Mouse (Mus musculus): ENCODE measurements around the gene Zbtb7b.

Gene Zbtb7b

DNA sequence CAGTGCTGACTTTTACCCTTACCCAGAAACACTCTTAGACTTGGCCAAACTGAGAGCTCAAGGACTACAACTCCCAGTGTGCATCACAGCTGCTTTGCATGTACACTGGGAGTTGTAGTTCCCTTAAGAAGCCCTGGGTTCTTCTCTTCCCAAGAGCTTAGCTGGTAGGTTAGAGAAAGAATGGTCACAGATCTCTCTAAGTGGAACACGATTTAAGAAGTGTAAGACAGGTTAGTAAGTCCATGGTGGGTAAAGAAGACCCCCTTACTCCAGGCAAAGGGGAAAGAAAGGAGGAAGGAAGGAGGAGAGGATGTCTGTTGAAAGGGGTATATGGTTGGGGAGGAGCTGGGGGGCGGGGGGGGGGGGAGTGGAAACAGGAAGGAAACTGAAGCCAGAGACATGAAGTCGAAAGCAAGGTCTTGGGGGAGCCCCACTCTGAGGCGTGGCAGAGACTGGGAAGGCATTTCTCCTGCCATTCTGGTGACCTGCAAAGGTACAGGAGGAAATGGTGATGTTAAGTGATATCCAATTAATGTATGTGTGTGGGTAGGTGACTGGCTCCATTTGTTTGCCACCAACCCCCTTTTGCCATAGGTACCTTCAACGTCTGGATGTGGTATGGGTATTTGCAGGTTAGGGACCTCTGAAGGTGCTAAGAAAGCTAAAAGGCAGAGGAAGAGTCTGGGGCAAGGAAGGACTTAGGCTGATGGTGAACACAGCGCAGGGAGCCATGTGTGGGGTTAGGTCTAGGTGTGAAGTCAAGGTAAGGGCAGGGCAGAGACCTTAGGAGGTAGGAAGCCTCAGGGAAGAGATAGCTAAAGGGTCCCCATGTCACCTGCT is 5.5 kb downstream of the Zbtb7b start:
- no peak for DNase-seq (ENCODE audit: low spot score)

DNA sequence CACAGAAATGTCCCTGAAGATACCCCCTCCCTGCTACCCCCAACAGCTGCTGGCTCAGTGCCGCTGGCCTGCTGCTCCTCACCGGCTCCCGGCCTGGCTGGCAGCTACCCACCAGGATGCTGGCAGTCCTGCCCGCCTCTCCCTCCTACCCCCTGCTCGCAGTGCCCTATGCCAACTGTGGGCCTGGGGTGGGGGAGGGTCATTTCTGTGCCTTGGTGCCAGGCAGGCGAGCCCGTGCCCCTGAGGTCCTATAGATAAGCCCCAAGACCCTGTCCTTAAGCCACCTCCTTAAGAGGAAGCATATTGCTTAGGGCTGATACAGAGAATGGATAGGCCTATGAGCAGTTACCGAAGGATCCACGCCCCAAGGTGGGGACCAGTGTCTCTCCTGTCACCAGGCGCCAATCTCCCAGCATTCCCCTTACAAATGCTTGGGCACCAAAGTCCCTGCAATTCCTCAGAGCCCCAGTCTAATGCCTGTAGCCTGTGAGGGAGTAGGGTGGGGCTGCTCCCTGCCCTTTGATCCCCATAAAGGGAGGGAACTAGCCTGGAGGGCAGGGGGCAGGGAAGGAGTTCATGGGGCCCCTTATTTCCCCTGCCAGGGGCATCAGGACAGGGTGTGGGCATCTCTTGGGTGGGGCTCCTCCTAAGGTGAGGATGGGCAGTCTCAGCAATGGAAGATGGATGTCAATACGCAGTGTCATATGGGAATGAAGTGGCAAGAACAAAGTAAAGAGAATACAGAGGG is 6.3 kb downstream of the Zbtb7b start:
- DNase-seq (ENCODE audit: low spot score) = no peak

DNA sequence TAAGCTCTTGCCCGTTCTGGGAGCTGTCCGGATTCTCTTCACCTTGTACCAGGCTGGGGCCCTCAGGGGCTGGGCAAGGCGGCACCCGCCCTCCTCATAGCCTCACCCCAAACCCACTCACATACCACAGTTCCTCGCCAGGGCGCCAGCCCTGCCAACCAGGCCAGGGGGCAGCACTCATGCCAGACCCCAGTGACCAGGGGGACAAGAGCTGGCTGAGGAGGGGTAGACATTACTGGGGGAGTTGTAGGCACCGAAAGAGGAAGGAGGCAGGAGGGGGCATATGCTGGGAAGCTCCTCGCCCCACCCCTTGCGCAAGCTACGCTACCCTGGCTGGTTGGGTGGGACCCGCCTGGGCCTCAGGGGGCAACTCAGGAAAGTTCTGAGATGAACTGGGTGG is 6.9 kb downstream of the Zbtb7b start:
- DNase-seq (ENCODE audit: low spot score) = no peak

DNA sequence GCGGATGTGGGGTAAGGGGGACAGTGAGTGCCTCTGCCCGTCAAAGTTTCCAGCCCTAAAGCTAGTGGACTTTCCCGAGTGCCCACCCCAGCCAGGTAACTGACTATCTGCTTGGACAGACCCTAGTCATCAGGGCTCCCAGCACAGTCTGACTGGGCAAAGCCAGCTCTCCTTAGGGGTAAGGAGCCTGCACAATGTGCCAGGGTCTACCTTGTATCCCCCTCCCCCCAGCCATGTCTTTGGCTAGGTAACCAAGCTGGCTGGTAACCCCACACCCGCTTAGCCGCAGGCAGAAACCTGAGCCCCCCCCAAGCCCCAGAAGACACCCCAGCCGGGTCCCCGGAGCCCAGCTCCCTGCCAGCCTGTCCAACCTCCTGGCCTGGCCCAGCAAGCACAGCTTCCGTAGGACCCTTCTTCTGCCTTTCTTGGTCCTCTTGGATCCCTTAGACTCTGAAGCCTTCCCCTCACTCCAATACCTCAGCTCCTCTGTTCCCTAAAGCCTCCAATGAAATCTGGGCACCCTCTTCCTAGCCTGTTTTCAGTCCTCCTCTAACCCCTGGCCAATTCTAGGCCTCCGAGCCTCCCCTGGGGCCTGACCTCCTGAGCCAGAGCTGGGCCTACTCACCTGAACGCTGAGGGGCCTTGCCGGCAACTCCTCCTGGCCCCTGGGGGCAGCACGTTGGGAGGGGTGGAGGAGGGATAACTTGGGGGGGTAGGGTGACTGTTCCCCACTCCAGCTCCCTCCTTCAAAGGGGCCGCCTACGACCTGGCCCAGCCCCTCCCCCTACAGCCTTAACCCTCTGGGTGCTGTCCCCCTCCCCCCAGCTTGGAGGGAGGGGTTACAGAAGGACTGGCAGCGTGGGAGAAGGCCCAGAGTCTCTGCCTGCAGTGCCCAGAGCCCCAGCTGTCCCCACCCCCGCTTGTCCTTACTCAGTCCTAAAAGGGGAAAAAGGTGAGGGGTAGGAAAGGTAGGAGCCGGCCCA is 7.8 kb downstream of the Zbtb7b start:
- no peak for DNase-seq (ENCODE audit: low spot score)

DNA sequence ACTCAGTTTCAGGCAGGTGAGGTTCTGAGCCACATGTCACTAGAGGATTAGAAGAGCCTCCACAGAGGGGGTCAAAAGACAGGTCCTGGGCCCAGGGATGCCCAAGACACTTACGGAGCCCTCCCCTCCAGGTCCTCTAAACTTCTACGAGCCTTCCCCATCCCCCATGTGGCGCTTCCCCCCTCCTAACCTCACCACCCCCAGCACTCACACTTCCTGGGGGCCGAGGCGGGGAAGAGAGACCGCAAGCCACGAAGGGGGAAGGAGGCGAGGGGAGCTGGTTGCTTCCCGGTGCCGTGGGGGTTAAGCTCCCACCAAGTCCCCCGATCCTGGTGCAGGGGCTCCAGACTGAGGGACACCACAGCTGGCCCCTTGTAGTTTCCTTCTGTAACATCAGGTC is 9.1 kb downstream of the Zbtb7b start:
- DNase-seq (ENCODE audit: low spot score) = no peak

DNA sequence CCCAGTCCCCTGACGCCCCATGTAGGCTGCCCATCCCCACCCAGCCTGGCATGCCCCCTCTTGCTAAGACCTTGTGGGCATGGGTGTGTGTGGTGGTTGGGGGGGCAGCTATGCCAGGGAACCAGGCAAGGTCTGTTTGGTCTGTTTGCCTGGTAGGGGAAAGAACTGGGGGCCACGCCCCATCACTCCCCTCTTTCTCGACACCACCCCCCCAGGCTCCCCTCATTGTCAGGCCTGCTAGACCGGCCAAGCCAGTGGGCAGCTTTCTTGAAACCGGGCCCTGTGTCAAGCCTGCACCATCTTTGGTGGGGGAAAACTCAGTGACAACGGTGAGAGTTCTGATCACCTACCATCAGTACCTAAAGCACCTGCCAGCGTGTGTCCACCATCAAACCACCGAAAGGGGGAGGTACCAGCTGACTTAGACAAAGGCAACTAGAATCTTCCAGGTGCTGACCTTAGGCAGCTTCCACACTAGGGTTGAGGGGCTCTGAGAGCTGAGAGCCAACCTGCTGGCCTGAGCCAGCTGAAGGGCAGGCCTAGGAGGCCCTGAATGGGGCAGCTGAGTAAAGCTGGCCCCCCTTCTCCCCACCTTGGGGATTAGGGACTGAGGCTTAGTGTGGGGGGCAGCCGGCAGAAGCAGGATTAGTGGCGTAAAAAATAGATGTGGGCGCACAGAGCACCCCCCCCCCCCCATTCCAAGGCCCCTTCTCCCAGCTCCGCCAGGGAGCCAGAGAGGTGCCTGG is 10.1 kb downstream of the Zbtb7b start:
- no peak for DNase-seq (ENCODE audit: low spot score)

DNA sequence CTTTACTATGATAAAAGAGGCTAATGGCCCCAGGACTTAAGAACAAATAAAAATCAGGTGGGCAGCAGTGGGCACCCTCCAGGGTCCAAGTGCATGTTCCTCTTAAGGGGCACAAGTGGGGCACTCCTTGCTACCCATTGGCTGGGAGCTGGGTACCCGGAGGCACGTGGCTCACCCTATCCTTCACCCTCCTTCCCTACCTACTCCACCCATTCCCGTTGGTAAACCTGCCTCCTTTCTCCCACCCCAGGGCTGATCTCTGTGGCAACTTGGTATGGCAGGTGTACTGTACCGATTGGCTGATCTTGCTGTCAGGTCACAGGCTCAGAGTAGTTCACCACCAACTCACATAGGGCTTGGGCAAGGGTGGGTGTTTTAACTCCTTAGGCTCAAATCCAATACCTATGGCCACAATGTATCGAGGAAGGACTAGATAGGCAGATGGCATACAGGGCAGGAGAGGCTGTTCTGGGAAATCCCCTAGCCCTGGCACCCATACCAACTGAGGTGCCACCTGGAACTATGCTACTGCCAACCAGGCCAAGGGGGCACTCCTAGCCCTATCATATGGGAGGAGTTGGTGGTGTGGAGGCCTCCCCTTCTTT is 10.8 kb downstream of the Zbtb7b start:
- DNase-seq (ENCODE audit: low spot score) = no peak

DNA sequence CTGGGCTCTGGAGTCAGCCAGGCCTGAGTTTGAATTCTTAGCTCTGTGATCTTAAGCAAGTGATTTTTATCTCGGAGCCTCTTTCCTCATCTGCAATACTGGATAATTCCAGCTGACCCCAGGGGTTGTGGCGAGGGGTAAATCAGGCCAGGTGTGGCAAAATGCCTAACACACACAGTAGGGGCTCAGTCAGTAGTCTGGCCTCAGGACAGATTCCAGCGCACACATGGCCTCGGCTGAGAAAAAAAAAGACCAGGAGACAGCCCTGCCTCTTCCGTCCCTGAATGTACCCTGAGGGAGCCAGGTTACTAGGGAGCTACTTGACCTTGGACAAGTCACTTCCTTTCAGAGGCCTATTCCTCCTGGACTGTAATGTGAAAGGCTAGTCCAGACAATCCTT is 11.6 kb downstream of the Zbtb7b start:
- DNase-seq (ENCODE audit: low spot score) = no peak

DNA sequence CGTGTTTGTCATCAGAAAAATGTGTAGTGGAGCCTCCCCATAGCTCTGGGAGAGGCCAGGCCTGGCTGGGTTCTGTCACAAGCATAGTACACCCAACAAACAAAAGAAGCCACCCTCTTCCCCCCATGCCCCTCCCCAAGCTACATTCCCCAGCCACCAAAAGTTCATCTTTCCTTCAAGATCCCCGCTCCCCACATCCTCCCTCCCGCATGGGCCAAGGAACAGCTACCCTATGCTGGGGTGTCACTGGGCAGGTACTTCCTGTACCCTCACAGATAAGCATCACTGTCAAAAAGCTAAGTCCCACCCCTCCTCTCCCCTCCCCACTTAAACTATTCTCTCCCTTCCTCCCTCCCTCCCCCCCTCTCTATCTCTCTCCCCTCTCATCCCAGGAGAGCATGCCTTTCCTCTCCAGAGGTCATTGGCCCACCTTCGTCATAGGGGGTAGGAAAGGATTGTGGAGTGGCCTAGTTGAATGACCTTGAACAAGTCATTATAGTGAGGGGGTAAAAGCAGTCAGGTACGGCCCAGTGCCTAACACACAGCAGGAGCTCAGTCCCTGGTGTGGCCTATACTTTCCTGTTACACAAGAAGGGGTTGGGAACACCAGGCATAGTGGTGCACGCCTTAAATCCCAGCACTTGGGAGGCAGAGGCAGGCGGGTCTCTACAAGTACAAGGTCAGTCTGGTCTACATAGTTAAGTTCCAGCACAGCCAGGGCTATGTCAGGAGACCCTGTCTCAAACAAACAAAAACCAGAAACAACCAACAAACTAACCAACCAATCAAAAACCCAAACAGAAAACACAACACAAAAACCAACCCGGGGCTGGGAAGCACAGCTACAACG is 12.3 kb downstream of the Zbtb7b start:
- DNase-seq (ENCODE audit: low spot score) = no peak

DNA sequence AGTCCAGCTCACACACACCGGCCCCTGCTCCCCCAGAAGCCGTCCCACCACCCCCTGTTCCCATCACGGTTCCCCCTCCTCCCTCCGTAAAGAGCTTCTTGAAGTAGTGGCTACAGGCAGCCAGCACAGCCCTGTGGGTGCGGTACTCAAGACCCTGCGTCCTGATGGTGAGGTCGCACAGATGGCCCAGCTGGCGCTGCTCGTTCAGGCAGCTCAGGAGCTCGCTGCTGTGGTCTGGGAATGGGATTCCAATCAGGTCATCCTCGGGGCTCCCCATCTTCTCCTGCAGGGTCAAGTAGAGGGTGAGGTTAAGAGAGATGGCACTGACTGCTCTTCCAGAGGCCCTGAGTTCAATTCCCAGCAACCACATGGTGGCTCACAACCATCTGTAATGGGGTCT is 13.3 kb downstream of the Zbtb7b start:
- no peak for DNase-seq (ENCODE audit: low spot score)

DNA sequence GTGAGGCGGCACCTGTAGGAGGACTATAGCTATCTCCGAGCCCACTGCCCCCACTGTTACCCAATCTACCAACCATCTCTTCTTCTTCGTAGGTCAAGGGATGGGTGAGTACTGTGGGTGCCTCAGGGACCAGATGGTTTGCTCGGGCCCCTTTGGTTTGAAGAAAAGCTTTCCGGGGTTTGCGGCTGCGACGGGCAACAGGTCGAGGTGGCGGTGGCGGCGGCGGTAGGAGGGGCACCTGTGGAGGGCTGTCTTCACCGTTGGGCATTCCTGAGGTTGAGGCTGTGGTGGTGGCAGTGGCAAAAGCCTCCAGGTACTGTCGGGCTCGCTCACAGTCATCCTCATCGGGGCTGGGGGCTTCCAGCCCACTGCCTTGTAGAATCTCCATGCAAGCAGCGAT is 13.9 kb downstream of the Zbtb7b start:
- DNase-seq (ENCODE audit: low spot score) = no peak

DNA sequence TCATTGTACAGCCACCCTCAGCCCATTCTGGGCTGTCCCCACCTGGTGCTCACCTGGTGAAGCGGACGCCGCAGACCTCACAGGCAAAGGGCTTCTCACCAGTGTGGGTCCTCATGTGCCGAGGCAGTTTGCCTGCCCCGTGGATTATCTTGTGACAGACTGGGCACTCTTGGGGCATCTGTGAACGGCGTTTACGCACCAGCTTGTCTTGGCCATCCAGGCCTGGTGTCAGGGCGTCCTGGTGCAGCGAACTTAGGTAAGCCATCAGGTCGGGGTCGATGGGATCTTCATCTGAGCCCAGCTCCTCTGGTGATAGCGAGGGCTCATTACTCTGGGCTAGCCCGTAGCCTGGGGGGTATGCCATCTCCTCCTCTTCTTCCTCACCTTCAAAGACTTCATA is 14.3 kb downstream of the Zbtb7b start:
- no peak for DNase-seq (ENCODE audit: low spot score)

DNA sequence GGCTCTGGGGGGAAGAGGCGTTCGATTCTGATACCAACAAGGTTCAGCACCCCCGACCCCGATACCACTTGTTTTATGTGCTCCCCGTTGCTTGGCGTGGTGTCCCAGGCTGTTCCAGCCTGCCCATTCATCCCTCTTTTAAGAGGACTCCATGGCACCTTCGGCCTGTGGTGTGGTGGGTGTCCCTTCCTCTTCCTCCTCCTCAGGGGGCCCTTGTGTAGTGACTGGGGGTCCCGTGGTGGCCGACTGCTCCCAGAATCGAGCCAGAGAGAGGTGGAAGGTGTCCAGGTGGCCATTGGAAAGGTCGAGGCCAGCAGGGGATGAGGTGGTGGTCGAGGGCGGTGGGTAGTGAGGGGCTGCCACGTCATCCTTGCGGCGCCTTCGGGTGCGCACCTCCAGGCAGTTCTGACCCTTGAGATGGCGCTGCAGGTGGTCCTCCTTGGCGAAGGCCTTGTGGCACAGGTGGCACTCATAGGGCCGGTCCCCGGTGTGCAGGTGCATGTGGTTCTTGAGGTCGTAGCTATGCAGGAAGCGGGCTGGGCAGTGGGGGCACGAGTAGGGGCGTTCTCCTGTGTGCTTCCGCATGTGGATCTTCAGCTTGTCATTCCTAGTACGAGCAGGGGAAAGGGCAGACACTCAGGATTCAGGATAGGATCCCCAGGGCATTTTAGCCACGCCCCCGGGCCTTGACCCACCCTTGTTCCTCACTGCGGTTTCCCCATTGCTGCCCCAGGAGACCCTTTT is 15.0 kb downstream of the Zbtb7b start:
- no peak for DNase-seq (ENCODE audit: low spot score)

DNA sequence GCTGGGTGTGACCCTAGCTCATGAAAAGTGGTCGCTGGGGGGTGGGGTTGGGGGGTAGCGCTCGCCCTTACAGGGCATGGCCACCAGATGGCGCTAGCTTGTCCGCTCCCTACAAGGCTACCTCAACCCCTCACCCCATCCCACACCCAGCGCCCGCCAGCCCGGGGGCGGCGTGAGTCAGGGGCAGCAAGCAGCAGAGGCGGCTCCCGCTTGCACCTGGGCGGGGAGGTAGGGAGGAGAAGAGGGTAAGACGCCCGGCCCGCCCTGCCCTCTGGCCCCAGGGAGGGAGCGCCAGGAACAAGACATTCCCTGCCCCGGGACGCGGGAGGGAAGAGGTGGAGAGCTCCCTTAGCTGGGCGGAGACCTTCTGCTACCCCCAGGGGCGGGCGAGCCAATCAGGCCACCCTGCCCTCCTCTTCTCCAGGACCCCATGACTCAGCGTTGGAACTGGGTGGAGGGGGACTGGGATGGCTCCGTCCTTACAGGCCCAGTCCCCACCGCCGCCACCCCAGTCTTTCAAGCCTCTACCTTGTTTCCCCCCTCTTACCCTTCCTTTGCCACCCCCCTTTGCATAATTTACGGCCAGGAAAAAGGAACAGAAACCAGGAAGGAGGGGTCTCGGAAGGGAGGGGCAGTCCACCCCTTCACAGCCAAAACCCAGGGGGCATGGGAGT is 16.0 kb downstream of the Zbtb7b start:
- peak; percentile 39 for DNase-seq (ENCODE audit: low spot score)

DNA sequence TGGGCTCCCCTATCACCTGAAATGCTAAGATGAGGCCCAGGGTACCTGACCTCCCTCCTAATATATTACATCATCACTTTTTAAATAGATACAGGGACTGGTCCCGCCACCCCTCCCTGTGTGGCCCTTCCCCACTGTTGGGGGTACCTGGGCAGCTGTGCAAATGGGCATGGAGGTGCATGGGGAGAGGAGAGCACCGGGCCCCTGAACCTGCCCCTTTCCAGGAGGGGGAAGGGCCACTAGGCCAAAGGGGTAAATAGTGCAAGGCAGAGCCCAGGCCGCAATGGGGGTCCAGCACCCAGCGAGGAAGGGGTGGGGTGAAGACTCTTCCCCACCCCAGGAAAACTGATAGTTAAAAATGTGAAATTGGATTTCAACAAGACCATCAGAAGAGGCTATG is 16.7 kb downstream of the Zbtb7b start:
- no peak for DNase-seq (ENCODE audit: low spot score)

DNA sequence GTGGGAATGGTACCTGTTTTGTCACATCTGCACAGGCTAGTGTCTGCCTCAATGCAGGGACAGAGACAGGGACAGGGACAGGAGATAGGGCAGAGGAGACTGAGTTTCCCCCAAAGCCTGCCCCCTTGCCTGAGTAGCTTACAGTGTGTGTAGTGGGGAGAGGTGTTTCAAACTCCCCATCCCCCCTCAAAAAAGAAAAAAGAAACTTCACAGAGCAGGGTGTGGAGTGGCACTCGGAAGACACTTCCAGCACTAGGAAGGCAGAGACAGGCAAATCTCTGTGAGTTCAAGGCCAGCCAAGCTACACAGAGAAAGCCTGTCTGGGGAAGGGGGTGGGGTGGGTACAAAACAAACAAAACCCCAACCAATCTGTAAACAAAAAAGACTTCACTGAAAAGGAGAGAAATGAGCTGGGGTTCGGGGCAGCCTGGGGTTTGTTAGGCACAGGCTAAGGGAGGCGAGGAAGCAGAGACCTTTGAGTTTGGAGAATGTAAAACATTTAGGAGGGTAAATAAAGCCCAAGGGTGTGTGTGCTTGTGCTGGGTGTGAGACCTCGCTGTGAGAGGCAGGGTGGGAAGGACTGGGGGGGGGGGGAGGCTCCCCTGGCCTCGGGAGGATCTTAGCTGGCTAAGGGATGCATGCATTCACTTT is 20.9 kb downstream of the Zbtb7b start:
- no peak for DNase-seq (ENCODE audit: low spot score)

DNA sequence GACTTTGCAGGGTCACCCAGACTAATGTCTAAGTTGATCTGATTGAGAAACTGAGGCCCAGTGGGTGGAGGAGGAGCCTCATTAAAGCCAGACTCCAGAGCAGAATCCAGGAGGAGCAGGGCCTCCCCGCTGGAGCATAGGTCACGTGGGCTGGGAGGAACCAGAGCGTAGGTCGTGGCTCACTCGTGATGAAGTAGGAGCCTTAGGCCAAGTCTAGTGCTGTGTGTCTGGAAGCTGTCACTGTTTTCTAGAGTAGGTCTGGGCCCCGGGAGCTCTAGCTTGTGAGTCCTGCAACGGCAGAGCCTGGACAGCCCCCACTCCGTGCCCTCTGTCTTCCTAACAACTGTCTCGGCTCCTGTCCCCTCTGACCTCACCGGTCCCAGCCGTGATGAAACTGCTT is 27.2 kb downstream of the Zbtb7b start:
- no peak for DNase-seq (ENCODE audit: low spot score)
